Mouse (Mus musculus): ENCODE measurements around the gene Slc9a3r1. TPM values are rescaled to one million over a fixed set of nuclear protein-coding genes. Genes with fewer than 3 reads are reported as not detected.

Slc9a3r1 gene
- polyA plus RNA-seq, 1 experiment = 5.3 TPM

- H3K4me3 ChIP-seq (ENCODE audit: insufficient read depth, low read depth, low read length) = no peak overlapping the region
- H3K27ac ChIP-seq (replicated peaks; ENCODE audit: low read depth, low read length) = no peak overlapping the region
- peaks cover 12% of the 10 kb centered on the region for H3K4me1 ChIP-seq (ENCODE audit: control insufficient read depth, insufficient read depth, insufficient read length, low read length)
Measured at GRCm38 (mm10) chr11:115222570-115222969, 59.4 kb downstream of the Slc9a3r1 start.

GRCm38 (mm10) chr11:115223451-115223850 is 60.3 kb downstream of the Slc9a3r1 start:
- no peak overlapping the region for H3K4me3 ChIP-seq (ENCODE audit: insufficient read depth, low read depth, low read length)
- no peak overlapping the region for H3K27ac ChIP-seq (replicated peaks; ENCODE audit: low read depth, low read length)
- H3K4me1 ChIP-seq (ENCODE audit: control insufficient read depth, insufficient read depth, insufficient read length, low read length) = peaks cover 12% of the 10 kb centered on the region

GRCm38 (mm10) chr11:115223877-115224276 is 60.7 kb downstream of the Slc9a3r1 start:
- no peak overlapping the region for H3K27ac ChIP-seq (replicated peaks; ENCODE audit: low read depth, low read length)
- H3K4me3 ChIP-seq (ENCODE audit: insufficient read depth, low read depth, low read length) = no peak overlapping the region
- H3K4me1 ChIP-seq (ENCODE audit: control insufficient read depth, insufficient read depth, insufficient read length, low read length) = peaks cover 10% of the 10 kb centered on the region

GRCm38 (mm10) chr11:115224889-115225288 is 61.7 kb downstream of the Slc9a3r1 start:
- Histone ChIP-seq H3K4me1 (ENCODE audit: control insufficient read depth, insufficient read depth, insufficient read length, low read length) (peaks cover 4% of the 10 kb centered on the region; the same call in 1 of the 2 replicates), H3K27ac (replicated peaks; ENCODE audit: low read depth, low read length) (no peak overlapping the region), H3K4me3 (ENCODE audit: insufficient read depth, low read depth, low read length) (no peak overlapping the region)

DNA sequence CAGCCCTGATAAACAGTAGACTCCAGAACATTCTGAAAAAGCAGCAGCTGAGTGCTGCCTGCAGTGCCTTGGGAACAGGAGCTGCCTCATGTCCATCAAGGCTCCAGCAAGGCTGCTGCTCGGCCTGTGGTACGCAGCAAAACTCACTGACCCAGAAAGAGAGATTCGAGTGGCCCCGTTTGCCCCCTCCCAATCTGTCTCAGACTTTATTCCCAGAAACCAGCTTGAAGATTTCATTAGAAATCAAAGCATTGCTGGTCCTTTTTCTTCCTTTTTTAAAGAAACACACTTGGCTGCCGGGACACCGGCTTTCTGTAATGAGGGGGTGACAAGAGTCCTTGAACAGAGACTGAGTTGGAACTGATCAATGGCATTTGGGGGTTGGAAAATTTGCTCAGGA is 62.2 kb downstream of the Slc9a3r1 start:
- no peak overlapping the region for H3K27ac ChIP-seq (replicated peaks; ENCODE audit: low read depth, low read length)
- peaks cover 4% of the 10 kb centered on the region; the same call in 1 of the 2 replicates for H3K4me1 ChIP-seq (ENCODE audit: control insufficient read depth, insufficient read depth, insufficient read length, low read length)

GRCm38 (mm10) chr11:115226811-115227491 is 63.8 kb downstream of the Slc9a3r1 start:
- H3K27ac ChIP-seq (replicated peaks; ENCODE audit: low read depth, low read length) = no peak overlapping the region
- no peak overlapping the region for H3K4me3 ChIP-seq (ENCODE audit: insufficient read depth, low read depth, low read length)
- H3K4me1 ChIP-seq (ENCODE audit: control insufficient read depth, insufficient read depth, insufficient read length, low read length) = peaks cover 4% of the 10 kb centered on the region; the same call in 1 of the 2 replicates

More for the DNA sequence above, 62.2 kb downstream of the Slc9a3r1 start:
- no peak overlapping the region for H3K4me3 ChIP-seq (ENCODE audit: insufficient read depth, low read depth, low read length)

GRCm38 (mm10) chr11:115227640-115228039 is 64.5 kb downstream of the Slc9a3r1 start:
- H3K4me3 ChIP-seq (ENCODE audit: insufficient read depth, low read depth, low read length) = no peak overlapping the region
- H3K27ac ChIP-seq (replicated peaks; ENCODE audit: low read depth, low read length) = no peak overlapping the region
- peaks cover 4% of the 10 kb centered on the region; the same call in 1 of the 2 replicates for H3K4me1 ChIP-seq (ENCODE audit: control insufficient read depth, insufficient read depth, insufficient read length, low read length)

- Histone ChIP-seq H3K4me1 (ENCODE audit: control insufficient read depth, insufficient read depth, insufficient read length, low read length) (peaks cover 4% of the 10 kb centered on the region; the same call in 1 of the 2 replicates), H3K27ac (replicated peaks; ENCODE audit: low read depth, low read length) (no peak overlapping the region), H3K4me3 (ENCODE audit: insufficient read depth, low read depth, low read length) (no peak overlapping the region)
Measured at GRCm38 (mm10) chr11:115228430-115228829, 65.3 kb downstream of the Slc9a3r1 start.

- Histone ChIP-seq H3K4me3 (ENCODE audit: insufficient read depth, low read depth, low read length) (no peak overlapping the region), H3K27ac (replicated peaks; ENCODE audit: low read depth, low read length) (no peak overlapping the region), H3K4me1 (ENCODE audit: control insufficient read depth, insufficient read depth, insufficient read length, low read length) (peaks cover 2% of the 10 kb centered on the region; the same call in 1 of the 2 replicates)
Measured at GRCm38 (mm10) chr11:115229021-115229930, 66.1 kb downstream of the Slc9a3r1 start.

Other genes starting within 250 kb of the Slc9a3r1 start
- 0.58 and 1.1 TPM in 2 replicates for gene Cd300lb, start 229.0 kb upstream of the Slc9a3r1 start, polyA plus RNA-seq (2012; ENCODE audit: insufficient read depth, insufficient read length, missing spikeins)
- gene Cd300c, start 194.2 kb upstream of the Slc9a3r1 start, polyA plus RNA-seq (2012; ENCODE audit: insufficient read depth, insufficient read length, missing spikeins) = not detected in 2 replicates
- 2.3 and 6.2 TPM in 2 replicates for gene Cd300ld, start 173.4 kb upstream of the Slc9a3r1 start, polyA plus RNA-seq (2012; ENCODE audit: insufficient read depth, insufficient read length, missing spikeins)
- gene Cd300c2, start 161.5 kb upstream of the Slc9a3r1 start, polyA plus RNA-seq (2012; ENCODE audit: insufficient read depth, insufficient read length, missing spikeins) = 1.7 and 2.1 TPM in 2 replicates
- not detected in 2 replicates for gene Cd300ld2, start 147.1 kb upstream of the Slc9a3r1 start, polyA plus RNA-seq (2012; ENCODE audit: insufficient read depth, insufficient read length, missing spikeins)
- 3.8 TPM in 1 of 2 replicates, not detected in the other for gene Cd300ld4, start 136.3 kb upstream of the Slc9a3r1 start, polyA plus RNA-seq (2012; ENCODE audit: insufficient read depth, insufficient read length, missing spikeins)
- 1.5 and 3.8 TPM in 2 replicates for gene Cd300ld5, start 125.6 kb upstream of the Slc9a3r1 start, polyA plus RNA-seq (2012; ENCODE audit: insufficient read depth, insufficient read length, missing spikeins)
- gene Cd300ld3, start 114.9 kb upstream of the Slc9a3r1 start, polyA plus RNA-seq (2012; ENCODE audit: insufficient read depth, insufficient read length, missing spikeins) = 5.7 and 13.3 TPM in 2 replicates
- gene Cd300e, start 101.2 kb upstream of the Slc9a3r1 start, polyA plus RNA-seq (2012; ENCODE audit: insufficient read depth, insufficient read length, missing spikeins) = not detected in 2 replicates
- 0.79 and 1.2 TPM in 2 replicates for gene Rab37, start 71.9 kb upstream of the Slc9a3r1 start, polyA plus RNA-seq (2012; ENCODE audit: insufficient read depth, insufficient read length, missing spikeins)
- 0.28 TPM in 1 of 2 replicates, not detected in the other for gene Cd300lf, start 29.3 kb upstream of the Slc9a3r1 start, polyA plus RNA-seq (2012; ENCODE audit: insufficient read depth, insufficient read length, missing spikeins)
- gene Tmem104, start 24.1 kb downstream of the Slc9a3r1 start, polyA plus RNA-seq (2012; ENCODE audit: insufficient read depth, insufficient read length, missing spikeins) = 8.5 and 8.8 TPM in 2 replicates
- gene Nat9, start 24.5 kb downstream of the Slc9a3r1 start, polyA plus RNA-seq (2012; ENCODE audit: insufficient read depth, insufficient read length, missing spikeins) = 20.9 and 29.3 TPM in 2 replicates
- not detected in 2 replicates for gene Grin2c, start 103.9 kb downstream of the Slc9a3r1 start, polyA plus RNA-seq (2012; ENCODE audit: insufficient read depth, insufficient read length, missing spikeins)
- gene Fdxr, start 113.7 kb downstream of the Slc9a3r1 start, polyA plus RNA-seq (2012; ENCODE audit: insufficient read depth, insufficient read length, missing spikeins) = 10.9 and 12.7 TPM in 2 replicates
- gene Fads6, start 134.3 kb downstream of the Slc9a3r1 start, polyA plus RNA-seq (2012; ENCODE audit: insufficient read depth, insufficient read length, missing spikeins) = 0.40 and 0.67 TPM in 2 replicates
- not detected in 2 replicates for gene Otop2, start 143.8 kb downstream of the Slc9a3r1 start, polyA plus RNA-seq (2012; ENCODE audit: insufficient read depth, insufficient read length, missing spikeins)
- gene Ush1g, start 158.7 kb downstream of the Slc9a3r1 start, polyA plus RNA-seq (2012; ENCODE audit: insufficient read depth, insufficient read length, missing spikeins) = not detected in 2 replicates
- not detected in 2 replicates for gene Otop3, start 171.4 kb downstream of the Slc9a3r1 start, polyA plus RNA-seq (2012; ENCODE audit: insufficient read depth, insufficient read length, missing spikeins)
- gene Hid1, start 204.4 kb downstream of the Slc9a3r1 start, polyA plus RNA-seq (2012; ENCODE audit: insufficient read depth, insufficient read length, missing spikeins) = 0.83 and 2.7 TPM in 2 replicates
- gene Cdr2l, start 218.6 kb downstream of the Slc9a3r1 start, polyA plus RNA-seq (2012; ENCODE audit: insufficient read depth, insufficient read length, missing spikeins) = 1.9 and 2.1 TPM in 2 replicates
- gene Mrpl58, start 240.4 kb downstream of the Slc9a3r1 start, polyA plus RNA-seq (2012; ENCODE audit: insufficient read depth, insufficient read length, missing spikeins) = 129 and 138 TPM in 2 replicates